Mouse (Mus musculus) MEL (cell line): ENCODE data around the gene Ctdnep1. TPM values are rescaled to one million over a fixed set of nuclear protein-coding genes. Genes with fewer than 3 reads are reported as not detected.

Experiments used
- DNase-seq: peaks from one replicate; pipeline ENCODE4 v3.0.0; 2011; ENCODE audit warnings: low read depth, low spot score
- H3K27ac ChIP-seq: 2 replicates; pipeline ENCODE4 v1.5.1; 2012; ENCODE audit warnings: low read depth, mild to moderate bottlenecking, control low read depth, low read length, moderate library complexity; ENCODE audit not compliant: control insufficient read depth
- H3K27me3 ChIP-seq, 2 experiments: fragments of 150-350 bp in 1 of 2; sonication (generic) in 1 of 2; 2 replicates each; pipeline ENCODE4 v1.6.1; 2012; ENCODE audit warnings: low read length in 2 of 2, mild to moderate bottlenecking in 2 of 2, improper control_type of control experiment in 1 of 2, moderate library complexity in 1 of 2; ENCODE audit not compliant: insufficient read depth in 2 of 2, control insufficient read depth in 1 of 2
- H3K36me3 ChIP-seq, 2 experiments: 2 replicates each; pipeline ENCODE4 v1.6.1; 2012 to 2014; ENCODE audit warnings: low read length in 2 of 2, improper control_type of control experiment in 1 of 2, inconsistent platforms in 1 of 2, mild to moderate bottlenecking in 1 of 2; ENCODE audit not compliant: insufficient read depth in 2 of 2, control insufficient read depth in 1 of 2
- H3K4me1 ChIP-seq, 2 experiments: fragments of 150-350 bp in 1 of 2; sonication (generic) in 1 of 2; 2 replicates each; pipeline ENCODE4 v1.6.1; 2012; ENCODE audit warnings: low read length in 2 of 2, improper control_type of control experiment in 1 of 2, mild to moderate bottlenecking in 1 of 2; ENCODE audit not compliant: insufficient read depth in 2 of 2, control insufficient read depth in 1 of 2
- H3K4me3 ChIP-seq, 2 experiments: fragments of 150-350 bp in 1 of 2; sonication (generic) in 1 of 2; 2 replicates each; pipeline ENCODE4 v1.5.1; 2012; ENCODE audit warnings: low read depth in 2 of 2, low read length in 2 of 2, mild to moderate bottlenecking in 2 of 2, moderate library complexity in 2 of 2, control low read depth in 1 of 2, improper control_type of control experiment in 1 of 2; ENCODE audit not compliant: control insufficient read depth in 1 of 2, insufficient read depth in 1 of 2
- H3K79me2 ChIP-seq: 2 replicates; pipeline ENCODE4 v1.6.1; 2012; ENCODE audit warnings: mild to moderate bottlenecking, low read length, moderate library complexity; ENCODE audit not compliant: control insufficient read depth, poor library complexity, insufficient read depth
- H3K9ac ChIP-seq: 2 replicates; pipeline ENCODE4 v1.6.1; 2012; ENCODE audit warnings: low read depth, mild to moderate bottlenecking, control low read depth, low read length, moderate library complexity; ENCODE audit not compliant: control insufficient read depth, poor library complexity, severe bottlenecking
- H3K9me3 ChIP-seq: fragments of 150-350 bp; sonication (generic); replicated peaks from 2 replicates; pipeline ENCODE4 v1.6.1; 2012; ENCODE audit warnings: mild to moderate bottlenecking, low read length, improper control_type of control experiment, moderate library complexity; ENCODE audit not compliant: insufficient read depth
- CHD1 ChIP-seq: IDR thresholded peaks from 2 replicates; pipeline ENCODE4 v1.6.1; 2012; ENCODE audit warnings: low read depth, mild to moderate bottlenecking, inconsistent platforms, low read length, improper control_type of control experiment
- CTCF ChIP-seq, 3 experiments: IDR thresholded peaks in 2 of 3; conservative IDR thresholded peaks in 1 of 3; 2 replicates each; pipeline ENCODE4 v1.5.1; 2011 to 2012; ENCODE audit warnings: low read length in 3 of 3, low read depth in 2 of 3, mild to moderate bottlenecking in 2 of 3, improper control_type of control experiment in 1 of 3, inconsistent platforms in 1 of 3, mixed read lengths in 1 of 3, moderate library complexity in 1 of 3; ENCODE audit not compliant: control insufficient read depth in 1 of 3, insufficient read depth in 1 of 3, poor library complexity in 1 of 3, severe bottlenecking in 1 of 3
- E2F4 ChIP-seq: IDR thresholded peaks from 2 replicates; pipeline ENCODE4 v1.6.1; 2011; ENCODE audit warnings: low read depth, low read length, improper control_type of control experiment, borderline replicate concordance
- EP300 ChIP-seq, 2 experiments: IDR thresholded peaks; 2 replicates each; pipeline ENCODE4 v1.6.1; 2011; ENCODE audit warnings: improper control_type of control experiment in 2 of 2, low read length in 2 of 2, low read depth in 1 of 2, mild to moderate bottlenecking in 1 of 2
- ETS1 ChIP-seq: IDR thresholded peaks from 2 replicates; pipeline ENCODE4 v1.6.1; 2012; ENCODE audit warnings: low read depth, mild to moderate bottlenecking, inconsistent platforms, low read length, improper control_type of control experiment, moderate library complexity
- HCFC1 ChIP-seq: IDR thresholded peaks from 2 replicates; pipeline ENCODE4 v1.6.1; 2012; ENCODE audit warnings: low read depth, mild to moderate bottlenecking, inconsistent platforms, low read length, improper control_type of control experiment, moderate library complexity
- JUND ChIP-seq: IDR thresholded peaks from 2 replicates; pipeline ENCODE4 v1.6.1; 2011; ENCODE audit warnings: low read depth, mild to moderate bottlenecking, improper control_type of control experiment, low read length
- MAX ChIP-seq: IDR thresholded peaks from 2 replicates; pipeline ENCODE4 v1.6.1; 2011; ENCODE audit warnings: low read length, improper control_type of control experiment
- MXI1 ChIP-seq: IDR thresholded peaks from 2 replicates; pipeline ENCODE4 v1.6.1; 2011; ENCODE audit warnings: mild to moderate bottlenecking, low read depth, low read length, improper control_type of control experiment
- NELFE ChIP-seq: IDR thresholded peaks from 2 replicates; pipeline ENCODE4 v1.6.1; 2011; ENCODE audit warnings: low read depth, low read length, improper control_type of control experiment
- NRF1 ChIP-seq: IDR thresholded peaks from 2 replicates; pipeline ENCODE4 v1.6.1; 2014; ENCODE audit warnings: low read depth, mild to moderate bottlenecking, inconsistent platforms, low read length, improper control_type of control experiment, moderate library complexity; ENCODE audit not compliant: poor library complexity, insufficient read depth, severe bottlenecking
- POLR2A ChIP-seq, 2 experiments: IDR thresholded peaks; 2 replicates each; pipeline ENCODE4 v1.6.1; 2011 to 2012; ENCODE audit warnings: low read length in 2 of 2, mild to moderate bottlenecking in 2 of 2, control low read depth in 1 of 2, improper control_type of control experiment in 1 of 2, low read depth in 1 of 2, moderate library complexity in 1 of 2; ENCODE audit not compliant: control insufficient read depth in 1 of 2, insufficient read depth in 1 of 2, poor library complexity in 1 of 2
- POLR2AphosphoS5 ChIP-seq: IDR thresholded peaks from 2 replicates; pipeline ENCODE4 v1.6.1; 2012; ENCODE audit warnings: low read depth, borderline replicate concordance, mild to moderate bottlenecking, inconsistent platforms, low read length, moderate library complexity, mixed read lengths
- RCOR1 ChIP-seq: IDR thresholded peaks from 2 replicates; pipeline ENCODE4 v1.6.1; 2012; ENCODE audit warnings: low read depth, mild to moderate bottlenecking, inconsistent platforms, low read length, improper control_type of control experiment
- SMC3 ChIP-seq: IDR thresholded peaks from 2 replicates; pipeline ENCODE4 v1.6.1; 2011; ENCODE audit warnings: low read depth, low read length, improper control_type of control experiment
- TAL1 ChIP-seq: IDR thresholded peaks from 2 replicates; pipeline ENCODE4 v1.6.1; 2012; ENCODE audit warnings: mild to moderate bottlenecking, inconsistent platforms, low read length, moderate library complexity, mixed read lengths
- TCF12 ChIP-seq: IDR thresholded peaks from 2 replicates; pipeline ENCODE4 v1.6.1; 2014; ENCODE audit warnings: low read depth, mild to moderate bottlenecking, inconsistent platforms, low read length, improper control_type of control experiment, moderate library complexity
- USF1 ChIP-seq: IDR thresholded peaks from 2 replicates; pipeline ENCODE4 v1.6.1; 2014; ENCODE audit warnings: low read depth, mild to moderate bottlenecking, inconsistent platforms, low read length, improper control_type of control experiment, moderate library complexity
- ZC3H11A ChIP-seq: IDR thresholded peaks from 2 replicates; pipeline ENCODE4 v1.6.1; 2012; ENCODE audit warnings: low read depth, mild to moderate bottlenecking, inconsistent platforms, low read length, improper control_type of control experiment
- ZMIZ1 ChIP-seq: IDR thresholded peaks from 2 replicates; pipeline ENCODE4 v1.6.1; 2012; ENCODE audit warnings: low read depth, mild to moderate bottlenecking, inconsistent platforms, low read length, improper control_type of control experiment, moderate library complexity
- polyA plus RNA-seq, 2 experiments: library from polyadenylated mRNA; stranded (reverse) in 1 of 2; unstranded in 1 of 2; fragments of >175 nt in 1 of 2; fragments of >200 nt in 1 of 2; gene quantifications; 2 replicates each; pipeline versions ENCODE4 v1.2.1 to v1.2.4; 2012; ENCODE audit warnings: low replicate concordance in 2 of 2, low read depth in 1 of 2; ENCODE audit not compliant: insufficient read length in 2 of 2, insufficient read depth in 1 of 2, missing spikeins in 1 of 2
- total RNA-seq: library from RNA; depleted of rRNA; stranded (reverse); fragments of 300-350 nt; gene quantifications from 2 replicates; pipeline ENCODE4 v1.2.3, GENCODE M21; 2012

The Ctdnep1 gene
- total and polyA plus RNA-seq, 3 experiments, result 47.3 to 133 TPM; not detected in 1

- Histone ChIP-seq H3K9ac (peak within 1 kb of the TSS; percentile 69), H3K79me2 (peaks cover 26% of the 10 kb centered on the region), H3K4me3 (peak within 1 kb of the TSS; percentile 64 to 86), H3K27ac (peak within 1 kb of the TSS; percentile 48), H3K9me3 (no peaks in the 10 kb centered on the region), H3K36me3 (peaks cover 0 to 40% of the 10 kb centered on the region in 2 experiments; a peak in 2 of 4 replicates), H3K4me1 (peaks cover 6 to 35% of the 10 kb centered on the region in 2 experiments), H3K27me3 (no peaks in the 10 kb centered on the region)
- peak; percentile 54 for DNase-seq
- no peak for TF ChIP-seq E2F4
- no peak for TF ChIP-seq JUND
- no peak for TF ChIP-seq EP300 (IDR thresholded peaks at IDR 0.05; ENCODE audit: low read depth in 1 of 2, low read length in 2 of 2)
- TF ChIP-seq NRF1, result 0 out of 2 replicates have a peak, but pooled peaks have one; percentile 14
- no peak for TF ChIP-seq NELFE
- TF ChIP-seq TCF12, result no peak
- TF ChIP-seq ETS1, result 0 out of 2 replicates have a peak, but pooled peaks have one; percentile 15
Observed at GRCm38 (mm10) chr11:70016669-70017068, 35.7 kb downstream of the Ctdnep1 start, which contains the start of gene Dlg4. TSS of gene Dlg4 (plus strand) at chr11:70016942.

- Histone ChIP-seq H3K27ac (peak overlapping the region; percentile 48), H3K79me2 (peaks cover 28% of the 10 kb centered on the region), H3K4me1 (peaks cover 6 to 38% of the 10 kb centered on the region in 2 experiments), H3K9ac (peak overlapping the region; percentile 69), H3K4me3 (peak overlapping the region in 1 of 2 experiments; percentile 54; a peak in 2 of 4 replicates), H3K27me3 (no peaks in the 10 kb centered on the region), H3K36me3 (peaks cover 0 to 40% of the 10 kb centered on the region in 2 experiments; a peak in 2 of 4 replicates), H3K9me3 (no peaks in the 10 kb centered on the region)
- DNase-seq, result no peak
- TF ChIP-seq ZMIZ1 (no peak), POLR2AphosphoS5 (no peak), TCF12 (no peak), POLR2A (IDR thresholded peaks at IDR 0.05; ENCODE audit: control insufficient read depth in 1 of 2, insufficient read depth in 1 of 2, low read depth in 1 of 2, low read length in 2 of 2, poor library complexity in 1 of 2) (no peak), CHD1 (no peak), SMC3 (no peak), MXI1 (no peak), EP300 (IDR thresholded peaks at IDR 0.05; ENCODE audit: low read depth in 1 of 2, low read length in 2 of 2) (no peak), ETS1 (no peak), ZC3H11A (no peak), CTCF (IDR thresholded peaks at IDR 0.05 in 2 of 3, conservative IDR thresholded peaks at IDR 0.05 in 1 of 3; ENCODE audit: control insufficient read depth in 1 of 3, insufficient read depth in 1 of 3, low read depth in 2 of 3, low read length in 3 of 3, poor library complexity in 1 of 3, severe bottlenecking in 1 of 3) (no peak), TAL1 (no peak), RCOR1 (no peak), USF1 (no peak), HCFC1 (no peak), MAX (no peak)
Observed at GRCm38 (mm10) chr11:70017199-70017767, 36.3 kb downstream of the Ctdnep1 start.
